Mouse (Mus musculus): ENCODE measurements around the gene Cdx4.

Cdx4 gene

GRCm38 (mm10) chrX:103321146-103321545, at the start of gene Cdx4:
Gene Cdx4 (plus strand): TSS chrX:103321398.
- no peak for DNase-seq

- DNase-seq: peak; percentile 24
Measured at GRCm38 (mm10) chrX:103274325-103274724, 46.9 kb upstream of the Cdx4 start.

GRCm38 (mm10) chrX:103286899-103287722, 34.1 kb upstream of the Cdx4 start:
- no peak for DNase-seq

GRCm38 (mm10) chrX:103287846-103288377, 33.3 kb upstream of the Cdx4 start:
- no peak for DNase-seq

- DNase-seq: no peak
Measured at GRCm38 (mm10) chrX:103288485-103289330, 32.5 kb upstream of the Cdx4 start.

- no peak for DNase-seq
Measured at GRCm38 (mm10) chrX:103298937-103299336, 22.3 kb upstream of the Cdx4 start.

- DNase-seq: no peak
Measured at GRCm38 (mm10) chrX:103308262-103308661, 12.9 kb upstream of the Cdx4 start.

- no peak for DNase-seq
Measured at GRCm38 (mm10) chrX:103311723-103312122, 9.5 kb upstream of the Cdx4 start.

- DNase-seq: no peak
Measured at GRCm38 (mm10) chrX:103314146-103314545, 7.1 kb upstream of the Cdx4 start.

GRCm38 (mm10) chrX:103325900-103326299, 4.7 kb downstream of the Cdx4 start:
- DNase-seq: no peak

GRCm38 (mm10) chrX:103329386-103329785, 8.2 kb downstream of the Cdx4 start:
- no peak for DNase-seq

- DNase-seq: no peak
Measured at GRCm38 (mm10) chrX:103331125-103331858, 10.1 kb downstream of the Cdx4 start.

GRCm38 (mm10) chrX:103341369-103342113, 20.3 kb downstream of the Cdx4 start:
- DNase-seq: no peak

- no peak for DNase-seq
Measured at GRCm38 (mm10) chrX:103355784-103356183, 34.6 kb downstream of the Cdx4 start.

GRCm38 (mm10) chrX:103356287-103356686, 35.1 kb downstream of the Cdx4 start, which contains the start of gene Chic1:
Gene Chic1 (plus strand): TSS chrX:103356476.
- peak; percentile 84 for DNase-seq

- peak; percentile 13 for DNase-seq
Measured at GRCm38 (mm10) chrX:103356761-103357236, 35.6 kb downstream of the Cdx4 start.

- no peak for DNase-seq
Measured at GRCm38 (mm10) chrX:103366201-103366600, 45.0 kb downstream of the Cdx4 start.

- DNase-seq: no peak
Measured at GRCm38 (mm10) chrX:103368650-103369049, 47.5 kb downstream of the Cdx4 start.

- no peak for DNase-seq
Measured at GRCm38 (mm10) chrX:103371221-103371620, 50.0 kb downstream of the Cdx4 start.

- no peak for DNase-seq
Measured at GRCm38 (mm10) chrX:103371627-103372026, 50.4 kb downstream of the Cdx4 start.

- peak; percentile 5 for DNase-seq
Measured at GRCm38 (mm10) chrX:103374250-103374649, 53.1 kb downstream of the Cdx4 start.
